Mouse (Mus musculus): ENCODE data around the gene Gm28308.

Gene Gm28308

DNA sequence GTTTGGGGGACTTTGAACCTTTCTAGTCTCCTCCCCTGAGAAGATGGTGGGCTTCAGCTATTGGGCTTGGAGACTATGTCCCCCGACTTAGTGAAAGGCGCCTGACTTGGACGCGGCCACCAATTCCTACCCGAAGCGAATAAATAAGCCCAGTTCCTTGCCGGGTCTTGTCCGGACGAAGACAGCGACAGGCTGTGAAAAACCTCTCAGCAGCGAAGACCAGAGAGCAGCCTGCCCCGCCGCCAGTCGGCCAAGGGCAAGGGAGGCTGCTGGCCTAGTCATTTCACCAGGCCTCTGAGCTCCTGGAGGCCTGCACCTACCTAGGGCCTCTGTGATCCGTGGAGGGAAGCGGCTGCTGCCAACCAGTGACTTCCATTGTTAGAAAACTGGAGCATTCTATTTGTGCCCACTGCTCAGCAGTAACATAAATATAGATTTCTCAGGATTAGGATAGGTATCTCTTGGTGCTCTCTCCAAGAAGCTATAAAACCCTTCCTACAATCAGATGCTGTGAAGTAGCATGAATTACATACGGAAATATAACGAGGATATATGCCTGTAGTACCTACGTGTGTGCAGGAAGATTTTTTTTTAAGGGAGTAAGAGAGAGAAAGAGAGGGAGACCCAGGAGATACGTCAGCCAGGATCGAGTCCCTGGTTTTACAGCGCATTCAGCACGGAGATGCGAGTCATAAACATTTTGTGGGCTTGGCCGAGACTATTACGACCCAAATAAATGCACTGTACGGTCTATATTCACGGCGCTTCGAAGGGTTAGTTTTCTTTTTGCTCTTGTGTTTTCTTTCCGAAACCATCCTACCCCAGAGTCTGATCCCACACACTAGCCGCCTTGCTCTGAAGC, 7.1 kb upstream of the Gm28308 start:
- no peak for DNase-seq (ENCODE audit: low spot score in 2 of 2)

DNA sequence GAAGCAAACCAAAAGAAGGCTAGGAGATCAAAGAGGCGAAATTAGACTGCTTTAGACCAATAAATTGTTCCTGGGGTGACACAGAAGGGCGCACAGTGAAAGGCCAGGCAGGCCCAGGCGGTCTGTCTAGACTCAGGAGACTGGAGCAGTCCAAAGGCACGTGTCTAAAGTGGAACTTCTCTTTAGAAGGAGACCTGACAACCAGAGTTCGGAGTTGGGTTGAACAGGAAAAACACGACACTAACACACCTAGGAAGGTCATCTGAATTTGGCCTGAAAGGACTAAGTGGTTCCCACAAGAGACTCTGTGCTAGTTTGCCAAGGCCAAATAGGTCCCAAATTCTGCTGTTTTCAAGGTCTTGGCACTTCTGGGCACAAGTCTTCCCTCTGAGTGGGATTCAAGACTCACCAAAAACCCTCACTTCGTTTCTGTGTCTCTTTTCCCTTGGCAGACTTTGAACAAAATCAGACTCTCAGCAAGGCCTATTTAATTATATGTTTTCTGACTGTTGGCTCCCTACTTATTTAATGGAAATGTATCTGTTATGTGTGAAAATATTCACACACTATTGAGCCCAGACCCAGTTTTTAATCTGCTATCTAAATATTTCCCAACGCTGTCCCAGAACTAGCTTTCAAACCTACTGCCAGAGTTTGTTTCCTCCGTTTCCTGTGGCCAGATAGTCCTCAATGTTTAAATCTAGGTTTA, 6.2 kb upstream of the Gm28308 start:
- DNase-seq (ENCODE audit: low spot score in 2 of 2), result no peak

- no peak for DNase-seq (ENCODE audit: low spot score in 2 of 2)
These were observed 5.6 kb upstream of the Gm28308 start for GRCm38 (mm10) chr6:52218643-52219215.

- peak in 1 of 2 experiments; percentile 16 for DNase-seq (ENCODE audit: low spot score in 2 of 2)
These were observed 4.9 kb upstream of the Gm28308 start for GRCm38 (mm10) chr6:52217895-52218642.

GRCm38 (mm10) chr6:52217459-52217768, 4.3 kb upstream of the Gm28308 start:
- DNase-seq (ENCODE audit: low spot score in 2 of 2), result peak; percentile 80 to 83

DNA sequence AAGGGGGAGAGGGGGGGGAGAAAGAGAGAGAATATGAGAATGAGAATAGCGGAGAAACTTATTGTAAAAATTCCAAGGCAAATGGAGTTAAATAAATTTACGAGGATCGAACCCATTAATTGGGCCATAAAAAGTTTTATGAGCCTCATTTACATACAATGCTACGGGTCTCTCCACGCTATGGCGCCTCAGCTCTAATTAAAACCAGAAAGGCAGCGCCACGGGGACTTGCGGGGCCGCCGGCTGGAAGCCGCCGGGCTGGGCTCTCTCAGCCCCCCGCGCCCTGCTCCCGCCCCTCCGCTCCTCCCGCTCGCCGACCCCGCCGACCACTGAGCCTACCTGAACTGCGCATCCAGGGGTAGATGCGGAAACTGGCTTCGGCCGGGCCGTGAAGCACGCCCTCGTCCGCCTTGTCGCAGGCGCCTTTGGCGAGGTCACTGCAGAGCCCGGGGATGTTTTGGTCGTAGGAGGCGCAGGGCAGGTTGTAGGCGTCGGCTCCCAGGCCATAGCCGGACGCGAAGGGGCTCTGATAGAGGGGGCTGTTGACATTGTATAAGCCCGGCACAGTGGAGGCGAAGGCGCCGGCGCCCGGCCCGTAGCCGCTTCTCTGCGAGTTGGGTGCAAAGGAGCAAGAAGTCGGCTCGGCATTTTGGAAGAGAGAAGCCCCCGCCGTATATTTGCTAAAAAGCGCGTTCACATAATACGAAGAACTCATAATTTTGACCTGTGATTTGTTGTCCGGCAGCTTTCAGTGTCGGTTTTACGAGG, 3.7 kb upstream of the Gm28308 start:
- peak; percentile 33 to 59 for DNase-seq (ENCODE audit: low spot score in 2 of 2)

GRCm38 (mm10) chr6:52215771-52216535, 2.8 kb upstream of the Gm28308 start:
- DNase-seq (ENCODE audit: low spot score in 2 of 2), result peak; percentile 19 to 58

GRCm38 (mm10) chr6:52215070-52215469, 1.9 kb upstream of the Gm28308 start:
- peak in 1 of 2 experiments; percentile 17 for DNase-seq (ENCODE audit: low spot score in 2 of 2)

DNA sequence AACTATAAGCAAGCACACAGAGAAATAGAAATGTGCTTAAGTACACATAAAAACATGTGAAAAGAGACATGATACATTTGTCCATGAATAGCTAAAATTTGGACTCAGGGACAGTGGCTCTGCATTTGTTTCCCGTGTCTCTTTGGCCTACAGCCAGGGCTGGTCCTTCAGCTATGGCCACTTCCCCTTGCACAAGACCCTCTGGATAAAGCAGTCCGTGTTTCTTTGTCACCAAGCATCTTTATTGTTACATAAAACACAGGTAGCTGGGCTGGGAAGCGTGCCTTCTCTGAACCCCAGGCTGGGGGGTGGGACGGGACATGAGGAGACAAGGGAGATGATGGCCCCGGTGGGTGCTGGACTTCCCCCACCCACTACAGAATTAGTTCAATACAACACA, 1.1 kb upstream of the Gm28308 start:
- no peak for DNase-seq (ENCODE audit: low spot score in 2 of 2)

- DNase-seq (ENCODE audit: low spot score in 2 of 2), result peak in 1 of 2 experiments; percentile 18
These were observed 502 bp downstream of the Gm28308 start for GRCm38 (mm10) chr6:52212556-52213118.

- DNase-seq (ENCODE audit: low spot score in 2 of 2), result peak; percentile 19 to 59
These were observed 1.2 kb downstream of the Gm28308 start for GRCm38 (mm10) chr6:52211961-52212360.

DNA sequence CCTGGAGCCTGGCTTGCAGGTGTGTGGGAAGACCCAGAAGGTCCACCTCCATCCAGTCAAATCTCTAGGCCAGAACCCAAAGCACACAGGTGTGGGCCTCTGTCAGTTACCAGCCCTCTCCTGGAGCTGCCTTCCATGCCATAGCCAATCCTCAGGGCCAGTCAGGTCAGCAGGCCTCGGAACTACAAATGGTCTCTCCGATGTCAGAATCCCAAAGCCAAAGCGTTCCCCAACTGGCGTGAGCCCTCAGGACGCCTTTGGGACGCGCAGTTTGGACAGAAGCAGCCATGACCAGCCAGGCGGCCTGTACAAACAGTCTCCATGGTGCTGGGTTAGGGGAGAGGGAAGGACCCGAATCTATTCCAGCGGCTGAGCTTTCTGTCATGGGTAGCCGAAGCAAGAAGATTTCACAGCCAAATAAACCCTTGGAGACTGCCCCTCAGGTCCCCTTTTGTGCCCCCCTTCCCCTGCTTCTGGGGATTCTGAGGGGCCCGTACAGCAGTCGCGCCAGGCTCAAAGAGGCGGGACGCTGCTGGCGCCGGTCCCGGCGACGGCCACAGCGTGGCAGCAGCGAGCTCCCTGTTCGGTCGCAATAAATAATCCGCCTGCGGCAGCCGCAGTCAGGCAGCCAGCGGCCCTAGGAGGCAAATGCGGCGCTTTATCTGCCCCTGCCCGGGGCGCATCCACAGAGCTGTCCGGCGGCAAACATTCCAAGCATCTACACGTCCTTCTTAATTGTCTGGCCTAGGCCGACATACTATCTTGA, 1.8 kb downstream of the Gm28308 start:
- DNase-seq (ENCODE audit: low spot score in 2 of 2), result peak; percentile 73 to 81

- peak in 1 of 2 experiments; percentile 16 for DNase-seq (ENCODE audit: low spot score in 2 of 2)
These were observed 3.5 kb downstream of the Gm28308 start for GRCm38 (mm10) chr6:52209685-52210046.

DNA sequence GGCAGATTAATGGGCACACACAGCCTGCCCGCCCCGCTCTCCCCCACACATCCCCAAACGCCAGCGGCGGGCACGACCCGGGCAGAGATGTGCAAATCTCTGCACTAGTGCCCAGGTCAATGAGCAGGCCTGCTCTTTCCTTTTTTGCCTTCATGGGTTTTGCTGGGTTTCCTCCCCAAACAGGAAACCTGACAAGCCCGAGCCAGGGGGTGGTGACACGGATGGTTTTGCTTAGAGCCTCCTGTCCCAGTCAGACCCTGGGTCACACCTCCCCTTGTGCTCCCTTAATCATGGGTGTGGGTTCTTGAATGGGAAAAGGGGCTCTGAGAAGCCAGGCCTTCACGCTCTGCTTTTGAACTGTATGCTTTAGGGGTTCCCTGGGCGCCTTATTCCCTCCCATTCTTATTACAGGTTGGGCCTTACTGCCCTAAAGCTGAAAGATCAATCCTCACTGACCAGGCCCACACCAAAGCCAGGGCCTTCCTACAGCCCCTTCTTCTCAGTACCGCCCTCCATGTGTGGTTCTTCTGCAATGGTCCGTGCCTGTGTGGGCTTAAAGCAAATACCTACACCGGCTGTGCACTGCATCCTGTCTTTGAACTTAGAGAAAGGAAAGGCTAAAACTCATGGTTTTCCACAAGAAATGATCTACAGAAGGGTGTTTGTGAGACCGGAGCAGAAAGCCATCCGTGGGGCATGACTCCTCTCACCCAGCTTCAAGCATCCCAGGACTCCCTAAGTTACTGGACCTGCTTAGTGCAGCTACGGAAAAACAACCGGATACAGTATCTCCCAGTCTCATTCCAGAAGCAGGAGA, 4.1 kb downstream of the Gm28308 start:
- DNase-seq (ENCODE audit: low spot score in 2 of 2), result no peak

DNA sequence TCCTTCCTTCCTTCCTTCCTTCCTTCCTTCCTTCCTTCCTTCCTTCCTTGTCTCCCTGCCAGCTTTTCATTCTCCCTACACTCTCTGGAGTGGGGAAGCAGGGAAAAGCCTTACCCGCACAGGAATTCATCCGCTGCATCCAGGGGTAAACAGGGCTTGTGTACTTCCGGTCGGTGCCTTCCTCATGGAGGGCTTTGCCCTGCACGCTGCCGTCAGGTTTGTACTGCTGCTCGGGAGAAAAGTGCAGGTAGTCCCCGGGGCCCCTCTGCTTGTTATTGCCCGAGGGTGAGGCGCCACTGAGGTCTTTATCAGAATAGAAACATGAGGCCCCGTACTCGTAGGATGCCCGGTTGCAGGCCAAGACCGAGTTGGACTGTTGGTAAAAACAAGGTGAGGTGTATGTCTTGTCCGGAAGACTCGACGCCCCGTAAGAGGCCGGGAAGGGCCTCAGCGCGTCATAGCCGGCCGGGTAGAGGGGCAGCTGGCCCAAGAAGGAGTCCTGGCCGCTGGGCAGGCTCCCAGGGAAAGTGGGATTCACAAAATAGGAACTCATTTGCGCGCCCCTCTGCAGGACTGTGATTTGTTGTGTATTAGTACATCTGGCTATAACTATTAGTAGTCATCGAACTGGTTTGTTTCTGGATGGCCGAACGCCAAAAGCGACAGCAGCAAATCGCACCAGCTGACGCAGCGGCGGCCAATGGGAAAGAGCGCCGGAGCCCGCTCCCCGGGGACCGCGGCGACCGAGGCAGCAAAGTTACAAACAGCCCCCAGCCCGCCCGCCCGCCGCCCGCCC, 4.9 kb downstream of the Gm28308 start, which contains the start of gene Hoxa6:
Gene Hoxa6, minus strand, starts transcription at position 651 of the 796 bp plus-strand sequence.
- no peak for DNase-seq (ENCODE audit: low spot score in 2 of 2)

GRCm38 (mm10) chr6:52207684-52207976, 5.5 kb downstream of the Gm28308 start:
- DNase-seq (ENCODE audit: low spot score in 2 of 2), result no peak

DNA sequence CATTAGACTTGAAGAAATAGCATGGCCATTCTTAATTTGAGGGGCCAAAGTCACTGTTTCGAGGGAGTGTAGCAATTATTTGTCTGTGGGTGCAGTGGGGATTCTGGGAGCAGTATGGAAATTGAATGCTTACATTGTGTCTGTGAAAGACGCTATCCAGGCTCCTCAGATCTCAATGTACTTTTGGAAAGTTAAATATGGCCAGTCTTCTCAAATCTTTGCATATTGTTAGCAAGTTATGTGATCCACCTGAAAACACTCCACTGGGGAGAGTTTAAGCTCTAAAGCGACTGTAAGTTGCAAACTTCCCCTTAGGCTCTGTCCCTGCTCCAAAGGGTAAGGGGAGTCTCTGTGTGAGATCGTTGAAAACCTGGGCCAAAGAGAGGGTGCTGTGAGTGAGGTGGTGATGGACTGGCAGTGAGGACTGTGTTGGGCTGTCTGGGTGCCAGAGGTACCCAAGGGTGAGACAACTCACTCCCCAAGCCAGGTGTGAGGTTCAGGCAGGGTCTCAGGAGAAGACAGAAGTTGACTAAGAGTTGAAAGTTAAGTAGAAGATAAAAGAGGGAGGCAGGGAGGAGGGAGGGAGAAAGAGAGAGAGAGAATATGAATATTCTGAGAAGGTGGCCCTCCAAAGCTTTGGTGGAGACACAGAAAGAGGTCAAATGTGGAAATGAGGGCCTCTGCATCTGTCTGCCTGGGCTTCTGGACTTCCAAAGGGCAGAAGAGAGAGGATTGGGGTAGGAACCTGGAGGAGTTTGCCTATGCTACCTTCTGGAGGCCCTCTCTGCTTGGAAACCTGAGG, 6.1 kb downstream of the Gm28308 start:
- DNase-seq (ENCODE audit: low spot score in 2 of 2), result no peak

Measured in urinary bladder, postnatal 4 days (tissue).